Mouse (Mus musculus) spleen, adult 2 months (tissue): ENCODE results near the gene Pcsk4. TPM values are rescaled to one million over a fixed set of nuclear protein-coding genes. Genes with fewer than 3 reads are reported as not detected.
A peak's percentile ranks its signal among the peaks of the same experiment; 100 is the strongest.

Source experiments
- DNase-seq, 2 experiments: peaks; one replicate each; pipeline versions ENCODE4 v3.0.0 to v3.0.0-alpha.2; 2012 to 2021; ENCODE audit warnings: low spot score in 2 of 2, low read depth in 1 of 2
- H3K27ac ChIP-seq: fragments of 200-500 bp; 2 replicates; pipeline ENCODE4 v1.5.1; 2012; ENCODE audit warnings: low read length, inconsistent platforms; ENCODE audit not compliant: insufficient read depth
- H3K27me3 ChIP-seq: fragments of 200-500 bp; 2 replicates; pipeline ENCODE4 v1.6.1; 2012; ENCODE audit warnings: mild to moderate bottlenecking, moderate library complexity, low read length, inconsistent platforms; ENCODE audit not compliant: control insufficient read depth, insufficient read depth
- H3K36me3 ChIP-seq: fragments of 200-500 bp; 2 replicates; pipeline ENCODE4 v1.6.1; 2012; ENCODE audit warnings: mild to moderate bottlenecking, low read length, inconsistent platforms; ENCODE audit not compliant: control insufficient read depth, insufficient read depth
- H3K4me1 ChIP-seq: fragments of 200-500 bp; 2 replicates; pipeline ENCODE4 v1.6.1; 2011; ENCODE audit warnings: inconsistent platforms; ENCODE audit not compliant: control insufficient read depth, insufficient read depth, insufficient read length
- H3K4me3 ChIP-seq: fragments of 200-500 bp; 2 replicates; pipeline ENCODE4 v1.5.1; 2011; ENCODE audit warnings: mild to moderate bottlenecking, inconsistent platforms; ENCODE audit not compliant: insufficient read depth, insufficient read length; ENCODE audit errors: extremely low read depth
- CTCF ChIP-seq: fragments of 200-500 bp; IDR thresholded peaks from 2 replicates; pipeline ENCODE4 v1.5.1; 2011; ENCODE audit warnings: mild to moderate bottlenecking, inconsistent platforms; ENCODE audit not compliant: insufficient read depth, insufficient read length, insufficient replicate concordance; ENCODE audit errors: extremely low read depth
- POLR2A ChIP-seq: fragments of 200-500 bp; IDR thresholded peaks from 2 replicates; pipeline ENCODE4 v1.6.1; 2011; ENCODE audit warnings: low read depth, low read length, inconsistent platforms
- WGBS: fragments of 180-500 bp; shearing (Covaris S2); methylation state at CpG from one replicate; pipeline ENCODE4 v1.1.7; 2018; 5-methylcytosine and 5-hydroxymethylcytosine counted together
- polyA plus RNA-seq: library from polyadenylated mRNA; depleted of rRNA; stranded (reverse); fragments of >200 nt; gene quantifications from 2 replicates; pipeline ENCODE4 v1.2.3, GENCODE M21; 2012

Pcsk4 gene
- polyA plus RNA-seq, 1 experiment: 6.2 TPM

- Histone ChIP-seq H3K4me1 (no peaks in the 10 kb centered on the region), H3K27ac (no peak overlapping the region), H3K36me3 (no peaks in the 10 kb centered on the region), H3K4me3 (no peak overlapping the region), H3K27me3 (no peaks in the 10 kb centered on the region; the same call in 1 of the 2 replicates)
- no peak for TF ChIP-seq POLR2A
- peak; percentile 26; the same call in 1 of the 2 replicates for TF ChIP-seq CTCF
- WGBS: 77% methylated on average over 21 of the region's 21 CpGs
- peak in 1 of 2 experiments; percentile 31 for DNase-seq
Measured at GRCm38 (mm10) chr10:80369995-80370747, 40.9 kb upstream of the Pcsk4 start.

DNA sequence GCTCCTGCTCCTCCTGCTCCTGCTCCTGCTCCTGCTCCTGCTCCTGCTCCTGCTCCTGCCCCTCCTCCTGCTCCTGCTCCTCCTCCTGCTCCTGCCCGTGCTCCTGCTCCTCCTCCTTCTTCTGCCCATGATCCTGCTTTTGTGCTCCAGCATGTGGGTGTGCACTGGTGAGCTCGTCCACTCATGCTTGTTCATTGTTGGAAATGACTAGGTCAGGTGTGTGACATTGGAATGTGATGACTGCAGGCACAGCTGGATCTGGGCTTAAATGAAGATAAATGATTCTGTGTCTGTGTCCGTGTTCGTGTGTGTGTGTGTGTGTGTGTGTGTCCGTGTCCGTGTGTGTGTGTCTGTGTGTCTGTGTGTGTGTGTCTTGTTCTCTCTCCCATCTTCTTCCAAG lies 39.1 kb upstream of the Pcsk4 start:
- H3K27me3 ChIP-seq: no peaks in the 10 kb centered on the region; the same call in 1 of the 2 replicates

GRCm38 (mm10) chr10:80367954-80368353 lies 38.7 kb upstream of the Pcsk4 start:
- Histone ChIP-seq H3K27ac (no peak overlapping the region), H3K36me3 (no peaks in the 10 kb centered on the region), H3K4me3 (no peak overlapping the region), H3K4me1 (no peaks in the 10 kb centered on the region), H3K27me3 (no peaks in the 10 kb centered on the region; the same call in 1 of the 2 replicates)
- TF ChIP-seq POLR2A (no peak), CTCF (no peak)
- no peak for DNase-seq
- WGBS: 60% methylated on average over 5 of the region's 5 CpGs

More for the DNA sequence above, 39.1 kb upstream of the Pcsk4 start:
- TF ChIP-seq POLR2A (no peak), CTCF (no peak)
- no peak overlapping the region for H3K27ac ChIP-seq
- H3K4me3 ChIP-seq: no peak overlapping the region
- H3K4me1 ChIP-seq: no peaks in the 10 kb centered on the region
- no peak for DNase-seq
- H3K36me3 ChIP-seq: no peaks in the 10 kb centered on the region
- 91% methylated on average over 6 of the region's 6 CpGs for WGBS

DNA sequence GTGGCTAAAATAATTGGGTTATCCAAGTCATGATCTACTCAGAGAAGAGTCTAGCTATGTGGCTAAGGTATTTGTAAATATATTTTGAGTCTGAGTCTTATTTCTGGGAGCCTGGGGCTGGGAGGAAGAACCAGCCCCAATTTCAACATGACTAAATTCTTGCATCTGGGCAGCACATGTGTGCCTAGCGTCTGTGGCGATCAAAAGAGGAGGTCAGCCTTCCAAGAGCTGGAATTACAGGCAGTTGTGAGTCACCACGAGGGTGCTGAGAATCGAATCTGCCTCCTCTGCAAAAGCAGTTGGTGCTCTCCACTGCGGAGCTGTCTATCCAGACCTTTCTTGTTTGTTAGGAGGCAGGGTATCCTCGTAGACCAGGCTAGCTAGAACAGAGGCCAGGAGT lies 36.4 kb upstream of the Pcsk4 start:
- TF ChIP-seq POLR2A (no peak), CTCF (no peak)
- H3K27ac ChIP-seq: no peak overlapping the region
- 68% methylated on average over 6 of the region's 6 CpGs for WGBS
- H3K36me3 ChIP-seq: no peaks in the 10 kb centered on the region
- H3K4me3 ChIP-seq: no peak overlapping the region
- DNase-seq: no peak
- no peaks in the 10 kb centered on the region; the same call in 1 of the 2 replicates for H3K27me3 ChIP-seq
- H3K4me1 ChIP-seq: no peaks in the 10 kb centered on the region

GRCm38 (mm10) chr10:80363734-80364133 lies 34.4 kb upstream of the Pcsk4 start:
- Histone ChIP-seq H3K27me3 (peaks cover 5% of the 10 kb centered on the region; the same call in 1 of the 2 replicates), H3K4me3 (no peak overlapping the region), H3K27ac (no peak overlapping the region), H3K36me3 (no peaks in the 10 kb centered on the region), H3K4me1 (no peaks in the 10 kb centered on the region)
- TF ChIP-seq CTCF (no peak), POLR2A (no peak)
- no peak for DNase-seq
- WGBS: 51% methylated on average over 6 of the region's 6 CpGs

DNA sequence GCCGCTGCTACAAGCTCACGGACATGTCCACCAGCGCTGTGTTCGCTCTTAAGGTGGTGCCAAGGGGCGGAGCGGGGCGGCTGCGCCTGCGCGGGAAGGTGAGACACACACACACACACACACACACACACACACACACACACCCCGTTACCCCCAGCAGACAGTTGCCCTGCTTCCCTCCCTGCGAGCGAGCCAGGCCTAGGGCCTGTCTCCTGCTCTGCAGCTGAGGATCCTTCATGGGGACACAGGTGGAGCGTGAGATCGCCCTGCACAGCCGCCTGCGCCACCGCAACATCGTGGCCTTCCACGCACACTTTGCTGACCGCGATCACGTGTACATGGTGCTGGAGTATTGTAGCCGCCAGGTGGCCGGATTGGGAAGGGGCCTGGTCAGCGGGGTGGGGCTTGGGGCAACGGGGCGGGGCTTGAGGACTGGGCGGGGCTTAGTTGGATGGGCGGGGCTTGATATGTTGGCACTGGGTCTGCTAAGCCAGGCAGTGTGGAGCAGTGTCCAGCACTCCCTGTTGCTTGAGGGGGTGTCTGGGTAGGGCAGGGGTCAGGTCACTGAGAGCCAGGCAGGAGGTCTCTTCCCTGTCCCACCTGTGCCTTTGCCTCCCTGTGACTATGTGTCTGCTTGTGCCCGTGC lies 28.8 kb upstream of the Pcsk4 start:
- Histone ChIP-seq H3K36me3 (no peaks in the 10 kb centered on the region), H3K4me1 (no peaks in the 10 kb centered on the region; the same call in 1 of the 2 replicates), H3K27ac (no peak overlapping the region), H3K4me3 (no peak overlapping the region), H3K27me3 (peaks cover 15% of the 10 kb centered on the region)
- no peak for DNase-seq
- TF ChIP-seq POLR2A (no peak), CTCF (no peak)
- 9% methylated on average over 31 of the region's 31 CpGs for WGBS
